Mouse (Mus musculus): ENCODE measurements around the gene Ubr7.

- no peak for TF ChIP-seq CTCF (IDR thresholded peaks at IDR 0.05; ENCODE audit: control insufficient read depth, insufficient read depth, low read length)
- no peak for TF ChIP-seq POLR2A (IDR thresholded peaks at IDR 0.05; ENCODE audit: borderline replicate concordance, control insufficient read depth, low read depth, low read length)
These were observed 46.9 kb upstream of the Ubr7 start for GRCm38 (mm10) chr12:102710851-102711375.
